Mouse (Mus musculus): Measurements from ENCODE around the gene Tmem170b.

The Tmem170b gene

DNA sequence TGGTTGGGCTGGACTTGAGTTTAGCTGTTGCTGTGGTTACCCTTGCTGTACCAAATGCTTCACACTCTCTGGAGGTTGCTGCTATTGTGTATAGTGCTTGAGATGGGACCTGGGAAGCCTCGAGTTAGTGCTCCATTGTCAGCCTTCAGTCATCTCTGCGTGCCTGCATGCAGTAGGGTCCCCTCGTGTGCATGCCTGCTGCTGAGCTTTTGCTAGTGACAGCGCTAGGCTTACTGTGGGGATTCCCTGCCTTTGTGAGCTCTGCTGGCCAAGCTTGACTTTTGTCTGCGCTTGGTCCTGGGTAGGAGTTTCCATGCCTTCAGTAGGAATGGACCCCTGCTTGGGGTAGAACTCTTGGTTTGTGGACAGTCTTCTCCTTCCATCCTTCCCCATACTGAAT, 9.3 kb downstream of the Tmem170b start:
- DNase-seq = no peak

DNA sequence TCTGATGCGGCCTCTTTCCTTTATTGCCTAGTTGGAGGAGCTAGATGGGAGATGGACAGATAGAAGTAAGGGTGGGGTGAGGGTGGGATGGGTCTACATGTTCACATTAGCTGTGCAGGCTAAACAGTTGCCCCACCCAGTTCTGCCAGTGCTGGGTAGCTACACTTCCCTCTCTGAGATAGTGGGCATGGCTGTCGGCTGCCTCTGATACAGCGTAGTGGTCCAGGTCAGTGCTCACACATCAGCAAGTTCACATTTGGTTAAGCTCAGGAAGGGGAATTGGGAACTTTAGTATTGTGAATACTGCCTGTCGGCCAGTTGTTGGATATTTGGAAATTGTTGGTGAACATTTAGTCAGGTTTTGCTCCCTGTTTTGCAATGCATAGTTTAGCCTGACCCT, 13.8 kb downstream of the Tmem170b start:
- DNase-seq = no peak

DNA sequence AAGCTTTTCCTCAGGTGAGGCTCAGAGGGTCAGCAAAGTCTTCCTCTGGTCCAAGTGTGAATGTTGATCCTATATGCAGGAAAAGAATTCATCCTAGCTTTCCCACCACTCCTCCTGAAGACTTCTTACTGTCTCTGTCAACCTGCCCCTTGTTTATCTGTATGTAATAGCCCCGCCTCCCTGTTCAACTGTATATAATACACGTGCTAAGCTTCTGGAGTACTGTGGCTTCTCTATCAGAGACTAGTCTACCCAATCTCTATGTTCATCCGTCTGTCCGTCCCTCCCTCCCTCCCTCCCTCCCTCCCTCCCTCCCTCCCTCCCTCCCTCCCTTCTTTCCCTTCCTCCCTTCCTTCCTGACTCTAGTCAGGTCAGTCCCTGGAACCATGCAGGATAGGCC, 14.4 kb downstream of the Tmem170b start:
- no peak for DNase-seq

DNA sequence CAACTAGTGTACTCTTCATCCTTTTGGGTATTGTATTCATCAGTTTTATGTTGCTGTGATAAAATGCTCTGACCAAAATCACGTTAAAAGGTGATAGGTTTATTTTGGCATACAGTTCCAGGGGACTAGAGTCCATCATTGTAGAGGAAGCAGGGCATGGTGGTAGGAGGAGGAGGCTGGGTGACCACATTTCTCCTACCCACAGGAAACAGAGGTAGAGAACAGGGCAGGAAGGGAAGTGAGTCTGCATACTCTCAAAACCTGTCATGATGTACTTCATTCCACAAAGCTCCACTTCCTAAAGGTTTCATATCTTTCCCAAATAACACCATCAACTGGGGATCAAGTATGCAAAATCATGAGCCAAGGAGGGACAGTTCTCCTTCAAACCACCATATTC, 18.4 kb downstream of the Tmem170b start:
- DNase-seq = no peak

DNA sequence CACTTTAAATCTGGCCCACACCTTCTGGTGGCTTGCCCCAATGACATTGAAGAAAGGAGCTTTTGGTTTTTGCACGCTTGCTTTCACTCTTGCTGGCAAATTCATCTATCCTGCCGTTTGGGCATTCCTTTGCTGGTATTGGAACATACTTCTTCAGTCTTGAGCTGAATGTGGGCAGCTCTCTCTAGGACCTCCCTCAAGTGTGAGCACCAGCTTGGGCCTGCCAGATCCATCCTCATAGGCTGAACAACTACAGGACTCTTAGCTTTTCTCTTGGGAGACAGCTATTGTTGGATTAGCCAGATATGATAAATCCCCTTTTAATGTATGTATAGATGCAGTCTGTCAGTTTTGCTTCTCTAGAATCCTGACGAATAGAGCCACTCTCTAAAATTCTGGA, 19.5 kb downstream of the Tmem170b start:
- no peak for DNase-seq

DNA sequence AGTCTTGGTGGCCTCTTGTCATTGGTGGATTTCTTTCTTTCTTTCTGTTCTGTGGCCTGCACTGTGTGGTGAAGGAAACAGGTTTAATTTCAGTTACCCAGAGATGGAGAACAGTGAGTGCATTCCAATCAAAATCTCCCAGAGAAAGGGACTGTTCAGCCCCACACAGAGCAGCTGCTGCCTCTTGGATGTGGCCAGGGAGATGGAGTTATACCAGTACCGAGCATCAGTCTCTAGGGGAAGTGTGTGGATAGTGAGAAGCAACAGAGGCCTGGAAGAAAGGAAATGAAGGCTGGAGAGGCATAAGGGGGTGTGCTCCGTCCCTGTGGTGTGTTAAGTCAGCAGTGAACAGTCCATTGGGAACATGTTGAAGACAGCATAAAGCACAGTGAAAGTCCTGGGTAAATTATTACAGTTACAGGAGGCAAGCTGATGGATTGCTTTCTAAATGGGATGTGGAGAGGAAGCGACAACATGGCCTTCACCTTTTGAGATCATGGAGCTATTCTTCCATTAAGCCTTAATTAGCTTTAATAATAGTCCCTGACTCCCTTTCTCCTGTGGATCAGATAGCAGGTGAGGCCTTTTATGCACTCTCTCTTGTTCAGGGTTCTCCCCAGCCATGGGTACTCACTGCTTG, 21.7 kb downstream of the Tmem170b start:
- no peak for DNase-seq

DNA sequence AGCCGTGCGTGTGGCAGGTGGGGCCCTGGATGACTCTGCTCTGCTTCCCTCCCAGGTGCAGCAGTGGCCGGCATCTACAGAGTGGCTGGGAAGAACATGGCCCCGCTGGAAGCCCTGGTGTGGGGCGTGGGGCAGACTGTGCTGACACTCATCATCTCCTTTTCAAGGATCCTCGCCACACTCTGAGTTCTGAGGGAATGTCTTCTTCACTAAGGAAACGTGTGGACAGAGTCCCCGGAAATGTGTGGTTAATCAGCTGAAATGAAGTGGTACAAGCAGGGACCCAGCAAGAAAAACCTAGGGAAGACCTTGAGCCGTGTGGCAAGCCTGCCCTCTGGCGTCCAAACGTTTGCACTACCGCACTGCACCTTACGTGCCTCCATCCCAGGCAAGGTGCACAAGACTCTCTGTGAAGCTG, 28.7 kb downstream of the Tmem170b start:
- DNase-seq = peak; percentile 83 to 84

DNA sequence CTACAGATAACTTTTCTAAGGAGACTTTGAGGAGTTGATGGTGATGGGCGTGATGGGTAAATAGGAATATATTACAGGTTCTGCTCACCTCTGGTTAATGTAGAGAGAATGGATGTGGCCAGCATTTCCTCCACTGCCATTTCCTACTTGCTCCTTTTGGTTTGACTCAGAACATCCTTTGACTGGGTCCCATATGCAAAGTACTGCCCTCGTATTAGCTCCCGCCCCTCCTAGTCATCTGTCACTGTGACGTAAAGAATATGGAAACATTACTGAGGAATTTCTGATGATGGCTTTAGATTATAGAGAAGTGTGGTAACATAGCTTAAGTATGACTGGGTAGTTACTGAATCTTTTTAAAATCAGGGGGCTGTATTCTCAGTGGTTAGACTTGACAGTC, 32.4 kb downstream of the Tmem170b start:
- DNase-seq = no peak

DNA sequence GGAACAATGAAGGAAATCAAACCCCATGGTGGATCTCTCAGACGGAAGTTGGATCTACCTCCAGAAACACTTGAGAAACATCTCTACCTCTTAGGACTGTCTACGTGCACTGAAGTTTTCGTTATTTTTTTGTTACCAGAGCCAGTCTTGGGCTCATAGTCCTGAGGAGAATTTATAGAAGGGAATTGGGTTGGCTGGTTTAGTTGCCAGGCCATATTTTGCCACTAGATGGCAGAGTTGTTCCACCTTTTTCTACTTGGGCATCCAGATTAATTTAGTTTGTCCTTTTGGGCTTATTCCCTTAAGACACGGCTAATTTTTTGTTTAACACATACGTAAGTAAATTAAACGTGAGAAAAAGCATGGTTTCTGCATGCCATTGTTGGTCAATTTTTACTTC, 37.1 kb downstream of the Tmem170b start:
- peak; percentile 79 to 81 for DNase-seq

DNA sequence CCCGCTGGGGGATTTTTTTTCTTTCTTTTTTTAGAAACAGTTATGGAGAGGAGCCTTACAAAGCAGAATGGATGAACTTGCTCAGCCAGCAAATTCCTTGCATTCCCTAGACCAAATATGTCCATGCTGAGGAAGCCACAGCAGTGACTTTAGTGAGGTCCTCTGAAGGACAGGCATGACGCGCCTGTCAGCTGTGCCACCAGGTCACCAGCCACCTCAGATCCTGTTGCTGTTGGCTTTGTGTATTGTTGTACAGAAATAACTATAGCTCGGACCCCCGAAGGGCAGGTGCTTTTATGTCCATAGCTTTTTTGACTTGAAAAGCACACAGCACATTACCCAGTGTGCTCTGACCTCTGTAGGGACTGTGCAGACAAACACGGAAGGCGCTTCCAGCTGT, 38.1 kb downstream of the Tmem170b start:
- DNase-seq = peak; percentile 53 to 67

DNA sequence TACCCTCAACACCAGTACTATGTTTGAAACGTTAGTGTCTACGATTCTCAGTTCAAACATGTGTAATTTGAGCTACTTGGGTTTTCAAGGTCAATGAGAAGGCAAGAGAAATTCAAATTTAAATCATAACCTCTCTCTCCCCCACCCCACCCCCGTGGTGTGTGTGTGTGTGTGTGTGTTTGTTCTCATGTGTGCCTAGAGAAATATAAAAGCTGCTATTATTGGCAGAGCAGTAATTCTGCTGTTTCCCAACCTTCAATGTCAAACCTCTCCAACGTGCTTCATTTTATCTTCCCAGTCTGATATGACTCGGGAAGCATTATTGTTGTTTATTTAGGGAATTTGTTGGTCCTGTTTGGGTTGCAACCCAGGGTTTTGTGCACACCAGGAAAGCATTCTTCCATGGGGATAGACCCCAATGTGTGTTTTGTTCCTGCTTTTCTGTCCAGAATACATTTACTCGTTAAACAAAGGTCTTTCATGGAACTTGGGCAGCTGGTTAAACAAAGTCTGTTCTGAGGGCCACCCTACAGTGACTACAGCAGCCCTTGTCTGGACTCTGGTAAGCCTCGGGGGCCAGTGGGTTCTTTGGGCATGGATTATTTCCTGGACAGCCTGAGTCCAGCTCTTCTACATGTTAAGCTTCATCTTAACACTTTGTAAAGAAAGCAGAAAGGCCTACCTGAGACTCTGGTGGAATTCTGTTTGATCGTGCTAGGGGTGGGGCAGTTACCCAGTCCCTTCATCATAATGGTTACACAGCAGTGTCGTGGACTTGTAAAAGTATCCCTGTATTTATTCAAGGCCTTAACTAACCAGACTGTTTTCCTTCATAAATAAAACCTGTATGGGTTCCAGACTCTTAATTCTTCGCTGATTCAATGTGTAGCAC, 39.1 kb downstream of the Tmem170b start:
- DNase-seq = peak in 1 of 2 experiments; percentile 25

DNA sequence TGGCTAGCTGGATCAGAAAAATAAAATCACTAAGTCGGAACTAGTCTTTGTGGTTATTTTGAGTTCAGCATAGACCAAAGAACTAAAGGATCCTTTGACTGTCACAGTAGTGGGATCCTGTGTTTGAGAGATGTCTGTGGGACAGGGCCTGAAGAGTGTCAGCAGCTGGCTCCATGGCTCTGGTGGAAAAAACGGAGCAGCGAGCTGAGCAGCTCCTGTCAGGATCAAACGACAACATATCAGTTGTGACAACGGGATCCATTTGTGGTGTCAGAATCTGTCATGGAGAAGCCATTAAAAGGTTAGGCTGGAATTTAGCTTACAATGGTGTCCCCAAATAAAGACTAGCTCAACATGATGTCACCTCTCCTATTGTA, 39.8 kb downstream of the Tmem170b start:
- no peak for DNase-seq

DNA sequence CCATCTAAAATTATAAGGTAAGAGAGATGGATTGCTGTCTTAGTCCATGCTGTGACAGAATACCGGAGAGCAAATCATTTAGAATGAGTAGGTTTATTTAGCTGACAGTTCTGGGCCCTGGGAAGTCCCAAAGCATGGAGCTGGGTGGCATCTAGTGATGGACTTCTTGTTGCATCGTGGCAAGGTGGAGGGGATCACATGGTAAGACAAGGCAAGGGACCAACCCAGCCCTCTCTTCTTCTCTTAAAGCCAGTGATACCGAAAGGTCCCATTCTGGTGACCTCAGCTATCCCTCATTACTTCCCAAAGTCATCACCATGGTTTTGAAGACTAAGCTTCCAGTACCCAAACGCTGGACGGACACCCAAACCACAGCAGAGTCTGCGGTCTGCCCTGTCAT, 42.3 kb downstream of the Tmem170b start:
- no peak for DNase-seq

DNA sequence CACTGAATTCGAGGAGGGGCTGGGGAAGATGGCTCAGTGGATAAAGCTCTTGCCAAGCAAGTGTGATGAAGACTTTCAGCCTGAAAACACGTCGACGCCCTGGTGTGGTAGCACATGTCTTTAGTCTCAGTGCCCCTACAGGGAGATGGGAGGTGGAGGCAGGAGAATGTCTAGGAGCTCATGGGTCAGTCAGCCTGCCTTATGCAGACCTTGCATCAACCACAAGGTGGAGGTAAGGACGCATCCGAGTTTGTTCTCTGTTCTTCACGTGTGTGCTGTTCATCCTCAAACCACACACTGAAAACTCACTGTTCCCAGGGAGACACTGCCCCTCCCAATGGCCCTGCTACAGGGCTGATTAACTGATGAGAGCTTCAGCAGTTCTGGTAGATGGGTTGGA, 45.0 kb downstream of the Tmem170b start:
- no peak for DNase-seq

DNA sequence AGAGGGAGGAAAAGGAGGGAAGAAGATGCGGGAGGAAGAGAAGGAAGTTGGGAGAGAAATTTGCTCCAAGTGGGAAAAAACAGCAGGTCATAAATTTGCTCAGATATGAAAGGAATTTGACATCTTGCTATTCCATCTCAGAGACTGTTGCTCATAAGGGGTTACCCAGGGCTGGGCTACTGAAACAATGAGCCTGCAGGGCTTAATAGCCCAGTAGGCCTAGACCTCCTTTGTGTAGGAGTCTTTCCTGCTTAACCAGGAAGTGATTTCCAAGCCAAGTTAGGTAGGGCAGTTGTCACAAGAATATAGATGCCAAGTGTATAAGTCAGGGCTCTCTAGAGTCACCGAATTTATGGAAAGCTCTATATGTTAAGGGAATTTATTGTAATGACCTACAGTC, 48.1 kb downstream of the Tmem170b start:
- DNase-seq = no peak

DNA sequence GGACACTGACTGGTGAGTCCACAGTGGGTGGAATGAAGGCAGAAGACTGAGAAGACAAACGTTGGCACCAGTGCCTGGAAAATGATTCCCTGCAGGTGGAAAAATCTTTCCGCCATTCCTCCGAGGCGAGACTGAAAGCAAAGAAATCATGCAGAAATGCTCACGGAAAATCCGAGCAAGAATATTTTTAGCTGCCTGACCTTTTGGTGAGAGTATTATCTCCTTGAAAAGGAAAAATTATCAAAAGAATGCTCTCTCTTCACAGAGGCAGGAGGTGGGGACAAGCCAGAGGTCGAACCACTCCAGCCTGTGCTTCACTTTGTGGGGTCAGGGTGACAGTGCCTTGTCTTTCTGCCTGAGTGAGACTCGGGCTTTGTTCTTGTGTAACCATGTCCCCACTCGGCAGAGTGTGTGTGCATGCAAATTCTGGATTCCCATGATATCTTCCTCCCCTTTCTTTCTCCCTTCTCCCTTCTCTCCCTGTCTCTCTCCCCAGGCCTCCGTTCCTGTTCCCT, 49.9 kb downstream of the Tmem170b start:
- no peak for DNase-seq

DNA sequence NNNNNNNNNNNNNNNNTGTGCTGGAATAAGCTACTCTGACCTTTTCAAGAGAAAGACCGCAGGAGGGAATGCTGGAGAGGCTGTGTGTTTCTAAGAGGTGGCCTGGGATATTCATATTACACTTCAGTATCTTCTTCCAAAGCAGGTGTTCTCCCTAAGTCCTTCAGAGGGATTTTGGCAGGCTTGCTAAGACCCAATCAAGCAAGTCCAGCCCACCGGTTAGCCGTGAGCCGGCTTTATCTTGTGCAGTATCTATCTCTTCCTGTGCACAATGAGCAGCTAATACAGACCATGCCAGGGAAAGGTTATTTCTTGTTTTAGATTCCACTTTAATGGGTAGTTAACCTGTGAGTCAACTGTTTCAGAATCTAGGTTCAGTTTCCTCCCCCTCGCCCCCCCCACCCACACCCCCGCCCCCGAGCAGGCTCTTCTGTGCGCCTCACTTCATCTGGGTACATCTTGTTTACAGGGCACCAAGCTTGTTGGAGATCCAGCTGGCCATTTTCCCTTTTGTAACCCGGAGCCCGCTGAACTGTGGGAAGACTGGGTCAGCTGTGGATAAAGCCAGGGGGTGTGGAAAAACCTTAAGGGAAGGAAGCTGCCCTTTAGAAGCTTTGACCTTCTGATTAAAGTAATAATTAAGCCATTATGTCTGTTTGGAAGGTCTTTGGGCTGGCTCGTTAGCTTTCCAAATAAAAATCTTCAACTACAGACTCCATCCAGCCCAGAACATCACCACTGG, 54.5 kb downstream of the Tmem170b start:
- DNase-seq = peak; percentile 34 to 47

DNA sequence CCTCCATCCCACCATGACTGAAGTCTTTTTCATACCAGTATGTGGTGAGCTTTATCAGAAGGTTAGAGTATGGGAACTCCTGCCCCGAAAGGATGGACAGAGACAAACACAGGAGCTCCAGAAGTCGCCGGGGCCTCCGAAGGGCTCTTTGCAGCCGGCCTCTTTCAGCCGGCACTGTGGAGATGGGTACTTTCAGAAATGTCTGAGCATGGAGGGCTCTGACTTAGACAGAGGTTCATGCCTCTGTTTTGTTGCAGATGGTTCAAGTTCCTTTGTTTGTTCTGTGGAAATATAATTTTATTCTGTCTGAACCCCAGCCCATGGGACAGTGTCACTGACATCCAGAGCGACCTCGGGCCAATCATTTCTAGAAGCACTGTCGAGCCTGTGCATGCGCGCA, 55.4 kb downstream of the Tmem170b start:
- DNase-seq = no peak

DNA sequence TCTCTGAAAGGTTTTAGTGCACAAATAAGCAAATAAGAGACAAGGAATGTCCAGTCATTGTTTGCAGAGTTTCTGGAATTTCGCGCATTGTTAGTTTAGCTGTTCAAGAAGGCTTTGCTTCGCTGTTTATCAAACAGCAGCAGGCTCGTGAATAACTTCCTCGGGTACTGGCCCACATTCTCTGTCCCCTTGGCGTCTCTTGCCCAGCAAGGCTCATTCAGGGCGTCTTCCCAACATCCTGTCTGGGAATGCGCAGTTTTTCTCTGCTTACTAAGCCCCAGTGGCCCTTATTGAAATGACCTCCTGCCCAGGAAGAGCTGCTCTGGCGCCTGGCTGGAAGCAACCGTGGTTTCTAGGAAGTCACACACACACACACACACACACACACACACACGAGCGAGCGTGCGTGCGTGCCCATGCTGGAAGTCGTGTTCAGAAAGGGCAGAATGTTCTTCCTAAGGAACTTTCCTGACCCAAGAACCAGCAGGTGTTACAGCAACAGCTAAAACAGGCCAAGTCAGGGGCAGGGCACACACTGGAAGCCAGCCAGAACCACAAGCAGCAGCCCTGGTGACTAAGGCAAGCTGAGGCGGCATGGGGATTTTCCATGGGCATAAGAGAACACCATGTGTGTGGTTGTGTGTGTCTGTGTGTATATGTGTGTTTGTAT, 56.8 kb downstream of the Tmem170b start:
- peak; percentile 71 to 83 for DNase-seq

DNA sequence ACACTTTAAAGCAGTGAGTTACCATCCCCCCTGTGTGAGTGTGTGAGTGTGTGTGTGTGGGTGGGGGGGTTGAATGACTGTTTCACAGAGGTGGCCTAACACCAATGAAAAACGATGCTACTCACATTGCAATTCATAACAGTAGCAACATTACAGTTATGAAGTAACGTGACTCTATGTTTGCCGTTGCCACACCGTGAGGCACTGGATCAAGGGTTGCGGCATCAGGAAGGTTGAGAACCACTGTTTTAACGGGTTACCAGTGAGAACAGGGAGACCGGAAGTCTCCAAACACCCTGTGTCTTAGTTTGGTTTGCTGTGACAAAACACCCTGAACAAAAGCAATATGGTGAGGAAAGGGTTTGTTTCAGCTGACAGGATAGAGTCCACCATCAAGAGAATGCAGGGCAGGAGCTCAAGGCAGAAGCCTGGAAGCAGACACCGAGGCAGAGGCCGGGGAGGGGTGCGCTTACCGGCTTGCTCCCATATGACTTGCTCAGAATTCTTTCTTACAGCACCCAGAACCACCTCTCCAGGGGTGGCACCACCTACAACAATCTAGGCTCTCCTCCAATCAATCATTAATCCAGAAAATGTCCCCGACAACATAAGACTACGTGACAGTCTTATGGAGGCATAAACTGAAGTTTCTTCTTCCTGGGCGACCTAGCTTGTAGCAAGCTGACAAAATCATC, 57.9 kb downstream of the Tmem170b start:
- DNase-seq = peak in 1 of 2 experiments; percentile 34

DNA sequence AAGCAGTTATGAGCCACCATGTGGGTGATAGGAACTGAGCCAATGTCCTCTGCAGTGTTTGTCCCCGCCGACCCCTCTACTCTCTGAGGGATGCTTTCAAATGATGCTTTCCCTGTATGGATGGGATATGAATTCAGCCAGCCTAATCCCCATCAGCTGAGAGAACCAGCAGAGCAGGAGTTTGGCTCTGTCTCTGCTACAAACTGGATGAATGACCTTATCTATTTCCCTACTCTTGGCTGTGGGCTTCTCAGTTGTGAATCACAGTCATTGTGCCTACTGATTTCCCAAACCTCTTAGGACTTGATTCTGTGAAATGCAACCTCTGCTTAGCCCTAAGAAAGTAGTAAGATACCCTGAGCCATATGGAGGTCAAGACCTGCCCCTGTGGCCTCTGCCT, 64.2 kb downstream of the Tmem170b start:
- no peak for DNase-seq

All from kidney, postnatal 4 days (tissue).